Mouse (Mus musculus) MEL (cell line): ENCODE measurements around the gene Rps9. TPM values are rescaled to one million over a fixed set of nuclear protein-coding genes. Genes with fewer than 3 reads are reported as not detected.

Experiments used
- DNase-seq: peaks from one replicate; pipeline ENCODE4 v3.0.0; 2011; ENCODE audit warnings: low read depth, low spot score
- H3K27ac ChIP-seq: 2 replicates; pipeline ENCODE4 v1.5.1; 2012; ENCODE audit warnings: low read depth, mild to moderate bottlenecking, control low read depth, low read length, moderate library complexity; ENCODE audit not compliant: control insufficient read depth
- H3K27me3 ChIP-seq, 2 experiments: fragments of 150-350 bp in 1 of 2; sonication (generic) in 1 of 2; 2 replicates each; pipeline ENCODE4 v1.6.1; 2012; ENCODE audit warnings: low read length in 2 of 2, mild to moderate bottlenecking in 2 of 2, improper control_type of control experiment in 1 of 2, moderate library complexity in 1 of 2; ENCODE audit not compliant: insufficient read depth in 2 of 2, control insufficient read depth in 1 of 2
- H3K36me3 ChIP-seq, 2 experiments: 2 replicates each; pipeline ENCODE4 v1.6.1; 2012 to 2014; ENCODE audit warnings: low read length in 2 of 2, improper control_type of control experiment in 1 of 2, inconsistent platforms in 1 of 2, mild to moderate bottlenecking in 1 of 2; ENCODE audit not compliant: insufficient read depth in 2 of 2, control insufficient read depth in 1 of 2
- H3K4me1 ChIP-seq, 2 experiments: fragments of 150-350 bp in 1 of 2; sonication (generic) in 1 of 2; 2 replicates each; pipeline ENCODE4 v1.6.1; 2012; ENCODE audit warnings: low read length in 2 of 2, improper control_type of control experiment in 1 of 2, mild to moderate bottlenecking in 1 of 2; ENCODE audit not compliant: insufficient read depth in 2 of 2, control insufficient read depth in 1 of 2
- H3K4me3 ChIP-seq, 2 experiments: fragments of 150-350 bp in 1 of 2; sonication (generic) in 1 of 2; 2 replicates each; pipeline ENCODE4 v1.5.1; 2012; ENCODE audit warnings: low read depth in 2 of 2, low read length in 2 of 2, mild to moderate bottlenecking in 2 of 2, moderate library complexity in 2 of 2, control low read depth in 1 of 2, improper control_type of control experiment in 1 of 2; ENCODE audit not compliant: control insufficient read depth in 1 of 2, insufficient read depth in 1 of 2
- H3K79me2 ChIP-seq: 2 replicates; pipeline ENCODE4 v1.6.1; 2012; ENCODE audit warnings: mild to moderate bottlenecking, low read length, moderate library complexity; ENCODE audit not compliant: control insufficient read depth, poor library complexity, insufficient read depth
- H3K9ac ChIP-seq: 2 replicates; pipeline ENCODE4 v1.6.1; 2012; ENCODE audit warnings: low read depth, mild to moderate bottlenecking, control low read depth, low read length, moderate library complexity; ENCODE audit not compliant: control insufficient read depth, poor library complexity, severe bottlenecking
- H3K9me3 ChIP-seq: fragments of 150-350 bp; sonication (generic); replicated peaks from 2 replicates; pipeline ENCODE4 v1.6.1; 2012; ENCODE audit warnings: mild to moderate bottlenecking, low read length, improper control_type of control experiment, moderate library complexity; ENCODE audit not compliant: insufficient read depth
- BHLHE40 ChIP-seq: IDR thresholded peaks from 2 replicates; pipeline ENCODE4 v1.6.1; 2012; ENCODE audit warnings: low read depth, mild to moderate bottlenecking, inconsistent platforms, low read length, improper control_type of control experiment, borderline replicate concordance
- CHD2 ChIP-seq: IDR thresholded peaks from 2 replicates; pipeline ENCODE4 v1.6.1; 2011; ENCODE audit warnings: low read length, improper control_type of control experiment
- CTCF ChIP-seq, 3 experiments: IDR thresholded peaks in 2 of 3; conservative IDR thresholded peaks in 1 of 3; 2 replicates each; pipeline ENCODE4 v1.5.1; 2011 to 2012; ENCODE audit warnings: low read length in 3 of 3, low read depth in 2 of 3, mild to moderate bottlenecking in 2 of 3, improper control_type of control experiment in 1 of 3, inconsistent platforms in 1 of 3, mixed read lengths in 1 of 3, moderate library complexity in 1 of 3; ENCODE audit not compliant: control insufficient read depth in 1 of 3, insufficient read depth in 1 of 3, poor library complexity in 1 of 3, severe bottlenecking in 1 of 3
- E2F4 ChIP-seq: IDR thresholded peaks from 2 replicates; pipeline ENCODE4 v1.6.1; 2011; ENCODE audit warnings: low read depth, low read length, improper control_type of control experiment, borderline replicate concordance
- JUND ChIP-seq: IDR thresholded peaks from 2 replicates; pipeline ENCODE4 v1.6.1; 2011; ENCODE audit warnings: low read depth, mild to moderate bottlenecking, improper control_type of control experiment, low read length
- MAFK ChIP-seq: IDR thresholded peaks from 2 replicates; pipeline ENCODE4 v1.6.1; 2011; ENCODE audit warnings: low read depth, mild to moderate bottlenecking, low read length, improper control_type of control experiment, borderline replicate concordance
- MAX ChIP-seq: IDR thresholded peaks from 2 replicates; pipeline ENCODE4 v1.6.1; 2011; ENCODE audit warnings: low read length, improper control_type of control experiment
- MEF2A ChIP-seq: IDR thresholded peaks from 2 replicates; pipeline ENCODE4 v1.6.1; 2014; ENCODE audit warnings: low read depth, mild to moderate bottlenecking, inconsistent platforms, low read length, improper control_type of control experiment; ENCODE audit not compliant: poor library complexity, insufficient replicate concordance, severe bottlenecking; ENCODE audit errors: extremely low read depth
- NELFE ChIP-seq: IDR thresholded peaks from 2 replicates; pipeline ENCODE4 v1.6.1; 2011; ENCODE audit warnings: low read depth, low read length, improper control_type of control experiment
- POLR2A ChIP-seq, 2 experiments: IDR thresholded peaks; 2 replicates each; pipeline ENCODE4 v1.6.1; 2011 to 2012; ENCODE audit warnings: low read length in 2 of 2, mild to moderate bottlenecking in 2 of 2, control low read depth in 1 of 2, improper control_type of control experiment in 1 of 2, low read depth in 1 of 2, moderate library complexity in 1 of 2; ENCODE audit not compliant: control insufficient read depth in 1 of 2, insufficient read depth in 1 of 2, poor library complexity in 1 of 2
- POLR2AphosphoS2 ChIP-seq: IDR thresholded peaks from 2 replicates; pipeline ENCODE4 v1.6.1; 2011; ENCODE audit warnings: low read length, improper control_type of control experiment
- POLR2AphosphoS5 ChIP-seq: IDR thresholded peaks from 2 replicates; pipeline ENCODE4 v1.6.1; 2012; ENCODE audit warnings: low read depth, borderline replicate concordance, mild to moderate bottlenecking, inconsistent platforms, low read length, moderate library complexity, mixed read lengths
- RCOR1 ChIP-seq: IDR thresholded peaks from 2 replicates; pipeline ENCODE4 v1.6.1; 2012; ENCODE audit warnings: low read depth, mild to moderate bottlenecking, inconsistent platforms, low read length, improper control_type of control experiment
- SMC3 ChIP-seq: IDR thresholded peaks from 2 replicates; pipeline ENCODE4 v1.6.1; 2011; ENCODE audit warnings: low read depth, low read length, improper control_type of control experiment
- TBP ChIP-seq: IDR thresholded peaks from 2 replicates; pipeline ENCODE4 v1.8.0; 2011; ENCODE audit warnings: low read depth, low read length, improper control_type of control experiment
- UBTF ChIP-seq: IDR thresholded peaks from 2 replicates; pipeline ENCODE4 v1.6.1; 2012; ENCODE audit warnings: low read depth, mild to moderate bottlenecking, inconsistent platforms, low read length, improper control_type of control experiment, moderate library complexity, borderline replicate concordance; ENCODE audit not compliant: insufficient read depth
- ZMIZ1 ChIP-seq: IDR thresholded peaks from 2 replicates; pipeline ENCODE4 v1.6.1; 2012; ENCODE audit warnings: low read depth, mild to moderate bottlenecking, inconsistent platforms, low read length, improper control_type of control experiment, moderate library complexity
- ZNF384 ChIP-seq: IDR thresholded peaks from 2 replicates; pipeline ENCODE4 v1.6.1; 2012; ENCODE audit warnings: low read depth, mild to moderate bottlenecking, inconsistent platforms, low read length, improper control_type of control experiment
- polyA plus RNA-seq, 2 experiments: library from polyadenylated mRNA; stranded (reverse) in 1 of 2; unstranded in 1 of 2; fragments of >175 nt in 1 of 2; fragments of >200 nt in 1 of 2; gene quantifications; 2 replicates each; pipeline versions ENCODE4 v1.2.1 to v1.2.4; 2012; ENCODE audit warnings: low replicate concordance in 2 of 2, low read depth in 1 of 2; ENCODE audit not compliant: insufficient read length in 2 of 2, insufficient read depth in 1 of 2, missing spikeins in 1 of 2
- total RNA-seq: library from RNA; depleted of rRNA; stranded (reverse); fragments of 300-350 nt; gene quantifications from 2 replicates; pipeline ENCODE4 v1.2.3, GENCODE M21; 2012

The Rps9 gene
- total and polyA plus RNA-seq, 3 experiments, result 2,284 to 2,921 TPM; not detected in 1

- TF ChIP-seq POLR2AphosphoS2 (no peak), SMC3 (no peak), ZNF384 (no peak), UBTF (no peak), JUND (no peak), POLR2AphosphoS5 (no peak), BHLHE40 (no peak), MEF2A (no peak), MAFK (no peak), NELFE (no peak)
- no peaks in the 10 kb centered on the region for H3K27me3 ChIP-seq
- H3K27ac ChIP-seq, result no peak overlapping the region
- H3K4me3 ChIP-seq, result no peak overlapping the region
- no peak for DNase-seq
- H3K4me1 ChIP-seq, result no peaks in the 10 kb centered on the region
- H3K36me3 ChIP-seq, result no peaks in the 10 kb centered on the region
- no peaks in the 10 kb centered on the region for H3K79me2 ChIP-seq
- H3K9me3 ChIP-seq, result no peaks in the 10 kb centered on the region
- H3K9ac ChIP-seq, result no peak overlapping the region
Measured at GRCm38 (mm10) chr7:3676371-3676770, 27.4 kb upstream of the Rps9 start.

DNA sequence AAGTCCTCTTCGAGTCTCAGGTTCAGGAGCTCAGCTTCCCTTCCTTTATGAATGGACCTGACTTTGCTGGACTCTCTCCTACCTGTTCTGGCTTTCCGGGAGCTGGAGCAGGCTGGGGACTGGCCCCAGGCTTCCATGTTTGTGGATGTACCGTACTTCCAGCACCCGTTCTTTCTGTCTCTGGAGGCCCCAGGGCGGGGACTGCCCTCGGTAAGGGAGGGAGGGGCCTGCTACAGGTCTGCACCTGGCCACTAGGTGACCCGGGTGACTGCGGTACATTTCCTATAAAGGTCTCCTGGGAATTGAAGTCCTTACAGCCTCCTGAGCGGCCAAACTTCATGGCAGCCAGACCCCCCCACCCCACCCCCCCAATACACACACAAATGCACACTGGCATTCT lies 26.5 kb upstream of the Rps9 start, which contains the start of gene Tmc4:
Tmc4 (minus strand) TSS at position 212 of the 400 bp plus-strand sequence.
- TF ChIP-seq E2F4, result no peak
- no peak for TF ChIP-seq TBP
- no peak for TF ChIP-seq SMC3
- no peak for TF ChIP-seq MAX
- no peak for TF ChIP-seq CTCF (IDR thresholded peaks at IDR 0.05 in 2 of 3, conservative IDR thresholded peaks at IDR 0.05 in 1 of 3; ENCODE audit: control insufficient read depth in 1 of 3, insufficient read depth in 1 of 3, low read depth in 2 of 3, low read length in 3 of 3, poor library complexity in 1 of 3, severe bottlenecking in 1 of 3)
- no peak for TF ChIP-seq RCOR1
- TF ChIP-seq ZMIZ1, result no peak
- no peak for TF ChIP-seq NELFE
- TF ChIP-seq POLR2AphosphoS5, result no peak
- TF ChIP-seq POLR2A (IDR thresholded peaks at IDR 0.05; ENCODE audit: control insufficient read depth in 1 of 2, insufficient read depth in 1 of 2, low read depth in 1 of 2, low read length in 2 of 2, poor library complexity in 1 of 2), result no peak
- TF ChIP-seq CHD2, result no peak
- H3K36me3 ChIP-seq, result no peaks in the 10 kb centered on the region

More for the DNA sequence above, 26.5 kb upstream of the Rps9 start, which contains the start of gene Tmc4:
- H3K4me3 ChIP-seq, result no peak within 1 kb of the TSS
- no peak within 1 kb of the TSS for H3K9ac ChIP-seq
- no peaks in the 10 kb centered on the region for H3K4me1 ChIP-seq
- H3K79me2 ChIP-seq, result no peaks in the 10 kb centered on the region
- no peaks in the 10 kb centered on the region for H3K9me3 ChIP-seq
- H3K27me3 ChIP-seq, result no peaks in the 10 kb centered on the region
- no peak for DNase-seq
- H3K27ac ChIP-seq, result no peak within 1 kb of the TSS
